Mouse (Mus musculus) neural tube, embryonic 14.5 days (tissue): ENCODE measurements around the gene Sertad3. TPM values are rescaled to one million over a fixed set of nuclear protein-coding genes. Genes with fewer than 3 reads are reported as not detected.

ENCODE experiments used
- ATAC-seq: fragments of 200-750 bp; cut with Nextera tagmentation; 2 replicates; pipeline ENCODE4 v1.8.0; 2017; ENCODE audit warnings: low read depth, mild to moderate bottlenecking, moderate TSS enrichment, moderate library complexity
- H3K27ac ChIP-seq: fragments of 300-500 bp; sonication (generic); 2 replicates; pipeline ENCODE4 v1.5.1; 2014; ENCODE audit warnings: low read depth, mild to moderate bottlenecking, control low read depth, low read length, moderate library complexity, mixed read lengths
- H3K27me3 ChIP-seq: fragments of 300-500 bp; sonication (generic); 2 replicates; pipeline ENCODE4 v1.6.1; 2014; ENCODE audit warnings: low read length; ENCODE audit not compliant: control insufficient read depth, insufficient read depth
- H3K36me3 ChIP-seq: fragments of 300-500 bp; sonication (generic); 2 replicates; pipeline ENCODE4 v1.6.1; 2014; ENCODE audit warnings: low read length, mixed read lengths; ENCODE audit not compliant: control insufficient read depth, insufficient read depth
- H3K4me1 ChIP-seq: fragments of 300-500 bp; sonication (generic); 2 replicates; pipeline ENCODE4 v1.6.1; 2014; ENCODE audit warnings: low read length; ENCODE audit not compliant: control insufficient read depth, insufficient read depth
- H3K4me2 ChIP-seq: fragments of 300-500 bp; sonication (generic); 2 replicates; pipeline ENCODE4 v1.6.1; 2014; ENCODE audit warnings: mild to moderate bottlenecking, low read depth, low read length, control low read depth
- H3K4me3 ChIP-seq: fragments of 300-500 bp; sonication (generic); 2 replicates; pipeline ENCODE4 v1.5.1; 2014; ENCODE audit warnings: low read depth, low read length, control low read depth, mixed read lengths
- H3K9ac ChIP-seq: fragments of 300-500 bp; sonication (generic); replicated peaks from 2 replicates; pipeline ENCODE4 v1.6.1; 2014; ENCODE audit warnings: low read depth, mild to moderate bottlenecking, control low read depth, low read length, mixed read lengths
- H3K9me3 ChIP-seq: fragments of 300-500 bp; sonication (generic); 2 replicates; pipeline ENCODE4 v1.6.1; 2016; ENCODE audit warnings: low read length; ENCODE audit not compliant: control insufficient read depth
- WGBS: fragments of 180-500 bp; shearing (Covaris S2); extraction: QIAGEN DNeasy Blood & Tissue Kit; methylation state at CpG from one replicate; pipeline ENCODE4 v1.1.7; 2014; 5-methylcytosine and 5-hydroxymethylcytosine counted together
- polyA plus RNA-seq: library from polyadenylated mRNA; unstranded; fragments of >200 nt; fragmentation: Nextera tagmentation; extraction: Ambion mirVana; gene quantifications from 2 replicates; pipeline ENCODE4 v1.2.1, GENCODE M21; 2014

The Sertad3 gene
- polyA plus RNA-seq = 5.7 and 10.0 TPM in 2 replicates

DNA sequence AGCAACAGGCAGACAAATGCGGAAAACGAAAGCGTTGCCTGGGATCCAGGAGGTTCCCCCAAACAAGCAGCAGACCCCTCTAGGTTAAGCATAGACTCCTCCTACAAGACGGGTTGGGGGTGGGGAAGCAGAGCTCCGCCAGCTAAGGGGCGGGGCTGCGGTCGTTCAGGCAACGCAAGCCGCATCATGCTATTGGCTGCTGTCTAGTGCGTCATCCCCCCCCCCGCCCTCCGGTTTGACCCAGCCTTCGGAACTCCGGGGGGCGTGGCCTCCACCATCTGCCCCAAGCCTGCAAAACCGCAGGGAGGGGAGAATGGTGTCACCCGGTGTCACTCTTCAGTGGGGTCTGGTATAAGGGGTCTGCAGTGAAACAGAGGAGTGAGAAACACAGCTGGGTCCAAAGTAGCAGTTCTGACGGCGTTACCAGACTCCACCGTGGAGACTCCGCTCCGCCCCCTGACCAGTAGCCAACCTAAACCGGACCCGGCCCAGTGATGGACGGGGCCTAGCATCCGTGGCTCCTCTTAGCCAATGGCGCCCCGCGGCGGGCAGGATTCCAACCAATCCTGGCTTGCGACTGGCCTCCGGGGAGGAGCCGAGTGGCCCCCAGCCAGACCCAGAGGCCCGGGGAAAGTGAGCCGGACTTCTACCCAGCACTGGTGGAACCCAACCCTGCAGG, at the start of gene Sertad3:
TSS of gene Sertad3 (plus strand) at position 613 of the 679 bp plus-strand sequence.
- peaks cover 3% of the 10 kb centered on the region; the same call in 1 of the 2 replicates for H3K4me1 ChIP-seq
- WGBS = 0% methylated on average over 36 of the region's 36 CpGs
- peak within 1 kb of the TSS; percentile 68 for H3K4me2 ChIP-seq
- peak within 1 kb of the TSS; percentile 53 for H3K4me3 ChIP-seq
- peak within 1 kb of the TSS; percentile 72 for H3K27ac ChIP-seq
- ATAC-seq = peak; percentile 92
- H3K36me3 ChIP-seq = peaks cover 8% of the 10 kb centered on the region; the same call in 1 of the 2 replicates
- peak within 1 kb of the TSS; percentile 45 for H3K9ac ChIP-seq
- H3K9me3 ChIP-seq = no peaks in the 10 kb centered on the region
- H3K27me3 ChIP-seq = no peaks in the 10 kb centered on the region

DNA sequence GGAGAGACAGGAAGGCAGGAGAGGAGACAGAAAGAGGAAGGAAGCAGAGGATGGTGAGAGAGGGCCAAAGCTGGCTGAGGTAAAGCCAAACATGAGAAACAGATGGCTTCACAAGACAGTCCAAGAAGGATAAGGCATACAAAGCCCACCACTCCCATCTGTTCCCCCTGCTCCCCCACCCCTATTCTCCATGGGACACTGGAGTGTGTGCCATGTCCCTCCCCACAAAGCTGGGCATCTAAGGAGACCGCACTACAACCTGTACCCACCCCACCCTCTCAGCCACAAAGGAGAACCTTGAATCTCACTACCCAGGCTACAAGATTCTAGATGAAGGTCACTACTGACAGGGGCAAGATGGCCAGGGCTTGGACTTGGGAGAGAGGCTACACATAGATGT, 46.2 kb upstream of the Sertad3 start:
- Histone ChIP-seq H3K36me3 (no peaks in the 10 kb centered on the region; the same call in 1 of the 2 replicates), H3K4me1 (no peaks in the 10 kb centered on the region), H3K27ac (no peak overlapping the region), H3K9me3 (peaks cover 5% of the 10 kb centered on the region; the same call in 1 of the 2 replicates), H3K9ac (no peak overlapping the region), H3K4me3 (no peak overlapping the region), H3K27me3 (no peaks in the 10 kb centered on the region), H3K4me2 (no peak overlapping the region)
- no peak for ATAC-seq
- WGBS = 91% methylated on average over 1 of the region's 1 CpGs

GRCm38 (mm10) chr7:27428002-27428401, 45.6 kb upstream of the Sertad3 start:
- Histone ChIP-seq H3K27ac (no peak overlapping the region), H3K27me3 (no peaks in the 10 kb centered on the region), H3K36me3 (no peaks in the 10 kb centered on the region; the same call in 1 of the 2 replicates), H3K9ac (no peak overlapping the region), H3K4me1 (no peaks in the 10 kb centered on the region), H3K4me2 (no peak overlapping the region), H3K4me3 (no peak overlapping the region), H3K9me3 (peaks cover 5% of the 10 kb centered on the region; the same call in 1 of the 2 replicates)
- ATAC-seq = no peak
- 82% methylated on average over 11 of the region's 11 CpGs for WGBS

GRCm38 (mm10) chr7:27429135-27429534, 44.4 kb upstream of the Sertad3 start:
- WGBS = 68% methylated on average over 2 of the region's 2 CpGs
- H3K36me3 ChIP-seq = no peaks in the 10 kb centered on the region; the same call in 1 of the 2 replicates

DNA sequence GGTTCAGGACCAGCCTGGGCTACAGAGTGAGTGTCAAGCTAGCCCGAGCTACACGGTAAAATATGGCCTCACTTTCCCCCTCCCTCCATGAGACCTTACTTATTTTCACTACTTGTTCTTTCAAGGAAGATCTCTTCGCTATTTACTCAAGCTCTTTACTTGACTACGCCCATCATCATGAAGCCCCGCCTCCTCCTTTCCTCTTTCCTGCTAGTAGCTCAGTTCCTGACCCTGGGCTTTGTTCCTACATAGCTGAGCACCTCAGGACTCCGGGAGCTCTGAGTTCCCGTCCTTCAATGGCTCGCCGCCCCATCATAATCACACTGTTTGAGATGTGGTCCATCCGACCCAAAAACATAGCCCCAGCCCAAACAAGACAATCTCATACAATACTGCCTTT, 40.2 kb upstream of the Sertad3 start:
- 30% methylated on average over 10 of the region's 10 CpGs for WGBS
- H3K4me3 ChIP-seq = no peak overlapping the region
- peaks cover 5% of the 10 kb centered on the region; the same call in 1 of the 2 replicates for H3K9me3 ChIP-seq
- H3K9ac ChIP-seq = no peak overlapping the region
- H3K27me3 ChIP-seq = 0 out of 2 replicates have a peak, but pooled peaks cover 5% of the 10 kb centered on the region
- H3K36me3 ChIP-seq = no peaks in the 10 kb centered on the region
- H3K4me2 ChIP-seq = no peak overlapping the region
- ATAC-seq = no peak
- H3K27ac ChIP-seq = no peak overlapping the region
- H3K4me1 ChIP-seq = no peaks in the 10 kb centered on the region

More at GRCm38 (mm10) chr7:27429135-27429534, 44.4 kb upstream of the Sertad3 start:
- H3K27ac ChIP-seq = no peak overlapping the region
- H3K9ac ChIP-seq = no peak overlapping the region
- H3K9me3 ChIP-seq = peaks cover 5% of the 10 kb centered on the region; the same call in 1 of the 2 replicates
- no peaks in the 10 kb centered on the region for H3K4me1 ChIP-seq
- ATAC-seq = no peak
- H3K27me3 ChIP-seq = no peaks in the 10 kb centered on the region
- no peak overlapping the region for H3K4me3 ChIP-seq
- no peak overlapping the region for H3K4me2 ChIP-seq

DNA sequence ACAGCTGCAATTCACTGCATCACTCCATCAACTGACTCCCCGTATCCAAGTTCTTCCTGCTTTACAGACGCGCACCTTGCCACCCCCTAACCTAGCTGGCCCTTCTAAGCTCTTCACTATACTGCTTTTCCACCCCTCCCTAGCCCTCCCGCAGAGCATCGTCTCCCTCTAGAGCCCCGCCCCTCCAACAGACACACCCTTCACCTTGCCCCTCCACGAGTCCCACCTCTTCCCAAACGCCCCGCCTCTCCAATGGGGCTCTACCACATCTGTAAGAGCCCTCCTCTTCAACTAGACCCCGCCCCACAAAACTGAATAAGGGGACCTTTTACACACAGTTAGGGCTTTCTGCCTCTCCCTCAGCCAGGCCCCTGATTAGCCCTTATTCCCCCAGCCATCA, 39.8 kb upstream of the Sertad3 start:
- H3K27ac ChIP-seq = no peak overlapping the region
- no peaks in the 10 kb centered on the region for H3K4me1 ChIP-seq
- H3K4me3 ChIP-seq = no peak overlapping the region
- H3K4me2 ChIP-seq = no peak overlapping the region
- no peak for ATAC-seq
- H3K36me3 ChIP-seq = no peaks in the 10 kb centered on the region
- 0 out of 2 replicates have a peak, but pooled peaks cover 5% of the 10 kb centered on the region for H3K27me3 ChIP-seq
- no peak overlapping the region for H3K9ac ChIP-seq
- 12% methylated on average over 10 of the region's 10 CpGs for WGBS
- peaks cover 5% of the 10 kb centered on the region; the same call in 1 of the 2 replicates for H3K9me3 ChIP-seq

- H3K4me1 ChIP-seq = no peaks in the 10 kb centered on the region
- WGBS = 63% methylated on average over 5 of the region's 5 CpGs
- no peak overlapping the region for H3K4me3 ChIP-seq
- H3K4me2 ChIP-seq = no peak overlapping the region
- no peak overlapping the region for H3K27ac ChIP-seq
- no peaks in the 10 kb centered on the region for H3K36me3 ChIP-seq
- 0 out of 2 replicates have a peak, but pooled peaks cover 5% of the 10 kb centered on the region for H3K27me3 ChIP-seq
- H3K9me3 ChIP-seq = no peaks in the 10 kb centered on the region
- no peak overlapping the region for H3K9ac ChIP-seq
- ATAC-seq = no peak
These were observed 36.0 kb upstream of the Sertad3 start for GRCm38 (mm10) chr7:27437544-27437943.

DNA sequence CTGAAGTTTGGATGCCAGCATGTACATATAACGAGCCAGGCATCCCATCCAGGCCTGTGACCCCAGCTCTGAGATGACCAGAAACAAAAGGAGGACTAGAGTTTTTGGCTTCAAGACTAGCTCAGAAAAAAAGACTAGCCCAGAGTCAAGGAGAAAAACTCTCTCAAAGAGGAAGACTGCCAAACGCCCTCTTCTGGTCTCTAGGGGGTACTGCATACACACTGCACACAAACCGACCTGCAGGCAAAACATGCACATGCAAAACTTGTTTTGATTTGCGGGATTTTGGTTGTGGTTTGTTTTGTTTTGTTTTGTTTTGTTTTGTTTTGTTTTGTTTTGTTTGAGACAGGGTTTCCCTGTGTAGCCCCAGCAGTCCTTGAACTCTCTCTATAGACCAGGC, 33.6 kb upstream of the Sertad3 start:
- no peak for ATAC-seq
- no peak overlapping the region for H3K4me2 ChIP-seq
- no peaks in the 10 kb centered on the region for H3K9me3 ChIP-seq
- no peaks in the 10 kb centered on the region for H3K36me3 ChIP-seq
- no peak overlapping the region for H3K4me3 ChIP-seq
- no peaks in the 10 kb centered on the region for H3K27me3 ChIP-seq
- no peak overlapping the region for H3K27ac ChIP-seq
- WGBS = 82% methylated on average over 4 of the region's 4 CpGs
- no peaks in the 10 kb centered on the region for H3K4me1 ChIP-seq
- H3K9ac ChIP-seq = no peak overlapping the region

- H3K9ac ChIP-seq = peak overlapping the region; percentile 79
These were observed 27.5 kb upstream of the Sertad3 start for GRCm38 (mm10) chr7:27446051-27446450.

More at GRCm38 (mm10) chr7:27446051-27446450, 27.5 kb upstream of the Sertad3 start:
- Histone ChIP-seq H3K4me1 (0 out of 2 replicates have a peak, but pooled peaks cover 8% of the 10 kb centered on the region), H3K9me3 (no peaks in the 10 kb centered on the region), H3K27ac (peak overlapping the region; percentile 72), H3K4me3 (peak overlapping the region; percentile 59), H3K36me3 (no peaks in the 10 kb centered on the region), H3K27me3 (no peaks in the 10 kb centered on the region), H3K4me2 (peak overlapping the region; percentile 87)
- 4% methylated on average over 16 of the region's 18 CpGs for WGBS
- peak; percentile 7; the same call in 1 of the 2 replicates for ATAC-seq
